In genomic region chr15:103169612-103170315, GRCm38 (mm10) we compare ENCODE assay signal across 10 mouse cellular contexts. TPM values are rescaled to one million over a fixed set of nuclear protein-coding genes. Genes with fewer than 3 reads are reported as not detected.
A peak's percentile ranks its signal among the peaks of the same experiment; 100 is the strongest.
DNase-seq lines count a peak whose midpoint lies in the region; ATAC-seq lines count a peak whose summit lies in the region.
"Had no signal": no experiment of that assay in that cellular context is flagged by ENCODE, and none has a peak within 500 bp of the region (broad histone marks: within the 10 kb centered on the region; RNA-seq: fewer than 3 reads in every experiment).

No protein-coding gene starts in this region.

- peaks cover 91% of the 10 kb centered on the region for H3K27me3 ChIP-seq in embryonic facial prominence, embryonic 11.5 days (ENCODE audit: control insufficient read depth, insufficient read depth, low read length)
- peaks cover 73% of the 10 kb centered on the region for H3K27me3 ChIP-seq in intestine, embryonic 16.5 days (replicated peaks; ENCODE audit: control insufficient read depth, insufficient read depth, low read length)
- H3K27me3 ChIP-seq in neural tube, embryonic 12.5 days (replicated peaks), result peaks cover 3% of the 10 kb centered on the region; the same call in 1 of the 2 replicates

- peak overlapping the region; percentile 90 for H3K4me2 ChIP-seq in embryonic facial prominence, embryonic 11.5 days (ENCODE audit: low read depth, low read length)
- peak overlapping the region; percentile 90 for H3K4me2 ChIP-seq in intestine, embryonic 16.5 days (ENCODE audit: low read depth, low read length)
- peak overlapping the region; percentile 64 for H3K4me2 ChIP-seq in neural tube, embryonic 12.5 days (replicated peaks)

- no peaks in the 10 kb centered on the region for H3K9me3 ChIP-seq in embryonic facial prominence, embryonic 11.5 days (replicated peaks; ENCODE audit: control insufficient read depth, low read length)
- no peaks in the 10 kb centered on the region for H3K9me3 ChIP-seq in intestine, embryonic 16.5 days (ENCODE audit: control insufficient read depth, low read length)
- H3K9me3 ChIP-seq in neural tube, embryonic 12.5 days, result no peaks in the 10 kb centered on the region

- ATAC-seq in embryonic facial prominence, embryonic 11.5 days (replicated peaks; ENCODE audit: insufficient number of reproducible peaks, low FRiP score, low TSS enrichment, low read depth), result peak; percentile 21; the same call in 1 of the 2 replicates
- no peak for ATAC-seq in intestine, embryonic 16.5 days
- peak; percentile 18 for ATAC-seq in neural tube, embryonic 12.5 days (ENCODE audit: low FRiP score, low read depth)

- peak overlapping the region; percentile 43 for H3K9ac ChIP-seq in embryonic facial prominence, embryonic 11.5 days (replicated peaks; ENCODE audit: low read length)
- H3K9ac ChIP-seq in intestine, embryonic 16.5 days (ENCODE audit: low read depth, low read length), result peak overlapping the region; percentile 63
- peak overlapping the region; percentile 65 for H3K9ac ChIP-seq in neural tube, embryonic 12.5 days

- H3K4me1 ChIP-seq in embryonic facial prominence, embryonic 11.5 days (ENCODE audit: control insufficient read depth, insufficient read depth, low read length), result peaks cover 12% of the 10 kb centered on the region
- peaks cover 36% of the 10 kb centered on the region for H3K4me1 ChIP-seq in intestine, embryonic 16.5 days (ENCODE audit: control insufficient read depth, insufficient read depth, low read length)
- peaks cover 80% of the 10 kb centered on the region for H3K4me1 ChIP-seq in neural tube, embryonic 12.5 days

- peak; percentile 58 to 66 for DNase-seq in kidney, postnatal 4 days
- no peak for DNase-seq in kidney, postnatal 14 days
- DNase-seq in embryonic facial prominence, embryonic 11.5 days (ENCODE audit: low spot score), result peak; percentile 58
- no peak for DNase-seq in thymus, postnatal 36 days
- no peak for DNase-seq in spleen, adult 12 weeks (ENCODE audit: low spot score)
- no peak for DNase-seq in cerebellum, adult 9-10 months
- DNase-seq: kidney, adult 2 months; thymus, postnatal 25 days had no signal

- peak overlapping the region; percentile 4; the same call in 1 of the 2 replicates for H3K27ac ChIP-seq in embryonic facial prominence, embryonic 11.5 days (replicated peaks; ENCODE audit: low read depth, low read length)
- H3K27ac ChIP-seq in intestine, embryonic 16.5 days (ENCODE audit: low read length), result peak overlapping the region; percentile 25
- H3K27ac ChIP-seq in neural tube, embryonic 12.5 days, result peak overlapping the region; percentile 94

- 2% methylated on average over 26 of the region's 26 CpGs for WGBS in embryonic facial prominence, embryonic 11.5 days
- WGBS in intestine, embryonic 16.5 days, result 8% methylated on average over 26 of the region's 26 CpGs
- WGBS in neural tube, embryonic 12.5 days, result 2% methylated on average over 26 of the region's 26 CpGs

- no peaks in the 10 kb centered on the region for H3K36me3 ChIP-seq in embryonic facial prominence, embryonic 11.5 days (replicated peaks; ENCODE audit: control insufficient read depth, insufficient read depth, low read depth, low read length)
- no peaks in the 10 kb centered on the region for H3K36me3 ChIP-seq in intestine, embryonic 16.5 days (ENCODE audit: control insufficient read depth, insufficient read depth, low read length)
- no peaks in the 10 kb centered on the region for H3K36me3 ChIP-seq in neural tube, embryonic 12.5 days

- H3K4me3 ChIP-seq in embryonic facial prominence, embryonic 11.5 days (ENCODE audit: low read depth, low read length), result peak overlapping the region; percentile 40
- H3K4me3 ChIP-seq in intestine, embryonic 16.5 days (ENCODE audit: low read length), result peak overlapping the region; percentile 59
- peak overlapping the region; percentile 38 for H3K4me3 ChIP-seq in neural tube, embryonic 12.5 days

RNA-seq across cellular contexts. Expression of gene Smug1, which starts 2.9 kb away (rescaled TPM):
- 17.8 and 20.5 TPM in 2 replicates for polyA plus RNA-seq in embryonic facial prominence, embryonic 11.5 days (2014; fragmentation: Nextera tagmentation; extraction: Ambion mirVana)
- polyA plus RNA-seq in intestine, embryonic 16.5 days (2015; fragmentation: Nextera tagmentation; extraction: Ambion mirVana), result 20.2 and 22.1 TPM in 2 replicates
- polyA plus RNA-seq in neural tube, embryonic 12.5 days (2016; fragmentation: Nextera tagmentation; extraction: Ambion mirVana), result 66.6 and 68.0 TPM in 2 replicates

Comparison
In these comparisons a context has a peak if more than half of its experiments do, and no peak if none do; other contexts are left out.
1. DNase-seq: peak in kidney, postnatal 4 days (2 of 2) and embryonic facial prominence, embryonic 11.5 days (single experiment); none in kidney, postnatal 14 days (single experiment), thymus, postnatal 36 days (0 of 2), spleen, adult 12 weeks (single experiment) and cerebellum, adult 9-10 months (single experiment).
2. H3K27ac ChIP-seq: peak in every context shown above with its lines; median percentile 94 in neural tube, embryonic 12.5 days; 25 in intestine, embryonic 16.5 days; 4 in embryonic facial prominence, embryonic 11.5 days.
3. Peak in every context shown above with its lines, with median percentiles within 50 percentile points of each other: H3K4me2 ChIP-seq, H3K4me3 ChIP-seq and H3K9ac ChIP-seq.